Mouse (Mus musculus) midbrain, embryonic 10.5 days (tissue): ENCODE results near the gene Psmb8. TPM values are rescaled to one million over a fixed set of nuclear protein-coding genes. Genes with fewer than 3 reads are reported as not detected.
"Not testable (repeated sequence)": the region's sequence is repeated elsewhere in the genome, so short reads cannot be mapped to it uniquely, and the experiment has no call there.

ENCODE experiments used
- DNase-seq: peaks from one replicate; pipeline ENCODE4 v3.0.0-alpha.2; 2017; ENCODE audit warnings: low spot score
- H3K27ac ChIP-seq: fragments of 300-500 bp; sonication (generic); replicated peaks from 2 replicates; pipeline ENCODE4 v1.5.1; 2016; ENCODE audit warnings: mild to moderate bottlenecking
- H3K27me3 ChIP-seq: fragments of 300-500 bp; sonication (generic); 2 replicates; pipeline ENCODE4 v1.6.1; 2016; ENCODE audit warnings: low read depth, mild to moderate bottlenecking; ENCODE audit not compliant: poor library complexity, severe bottlenecking
- H3K36me3 ChIP-seq: fragments of 300-500 bp; sonication (generic); 2 replicates; pipeline ENCODE4 v1.6.1; 2016; ENCODE audit warnings: mild to moderate bottlenecking, moderate library complexity
- H3K4me1 ChIP-seq: fragments of 300-500 bp; sonication (generic); 2 replicates; pipeline ENCODE4 v1.6.1; 2016
- H3K4me3 ChIP-seq: fragments of 300-500 bp; sonication (generic); 2 replicates; pipeline ENCODE4 v1.5.1; 2016; ENCODE audit warnings: mild to moderate bottlenecking, moderate library complexity
- H3K9me3 ChIP-seq: fragments of 300-500 bp; sonication (generic); replicated peaks from 2 replicates; pipeline ENCODE4 v1.6.1; 2016; ENCODE audit warnings: mild to moderate bottlenecking
- WGBS: fragments of 180-500 bp; shearing (Covaris S2); methylation state at CpG from one replicate; pipeline ENCODE4 v1.1.7; 2016; 5-methylcytosine and 5-hydroxymethylcytosine counted together
- polyA plus RNA-seq: library from polyadenylated mRNA; unstranded; fragments of >200 nt; fragmentation: Nextera tagmentation; extraction: Ambion mirVana; gene quantifications from 2 replicates; pipeline ENCODE4 v1.2.1, GENCODE M21; 2016

Psmb8 gene
- polyA plus RNA-seq, 1 experiment from 2014 or later: 1.4 TPM

DNA sequence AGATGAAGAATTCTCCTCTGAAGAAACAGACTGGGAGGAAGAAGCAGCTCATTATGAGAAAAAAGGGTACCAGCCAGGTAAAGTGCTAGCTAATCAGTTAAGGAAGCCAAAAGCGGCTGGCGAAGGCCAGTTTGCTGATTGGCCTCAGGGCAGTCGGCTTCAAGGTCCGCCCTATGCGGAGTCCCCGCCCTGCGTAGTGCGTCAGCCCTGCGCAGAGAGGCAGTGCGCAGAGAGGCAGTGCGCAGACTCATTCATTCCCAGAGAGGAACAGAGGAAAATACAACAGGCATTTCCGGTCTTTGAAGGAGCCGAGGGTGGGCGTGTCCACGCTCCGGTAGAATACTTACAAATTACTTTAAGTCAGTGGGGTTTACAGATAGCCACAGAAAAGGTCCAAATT is 22.9 kb downstream of the Psmb8 start:
- not testable (repeated sequence) for H3K27me3 ChIP-seq, H3K36me3 ChIP-seq, H3K27ac ChIP-seq, H3K4me1 ChIP-seq, H3K4me3 ChIP-seq, DNase-seq
- peaks cover 21% of the 10 kb centered on the region for H3K9me3 ChIP-seq
- 100% methylated on average over 4 of the region's 16 CpGs for WGBS

DNA sequence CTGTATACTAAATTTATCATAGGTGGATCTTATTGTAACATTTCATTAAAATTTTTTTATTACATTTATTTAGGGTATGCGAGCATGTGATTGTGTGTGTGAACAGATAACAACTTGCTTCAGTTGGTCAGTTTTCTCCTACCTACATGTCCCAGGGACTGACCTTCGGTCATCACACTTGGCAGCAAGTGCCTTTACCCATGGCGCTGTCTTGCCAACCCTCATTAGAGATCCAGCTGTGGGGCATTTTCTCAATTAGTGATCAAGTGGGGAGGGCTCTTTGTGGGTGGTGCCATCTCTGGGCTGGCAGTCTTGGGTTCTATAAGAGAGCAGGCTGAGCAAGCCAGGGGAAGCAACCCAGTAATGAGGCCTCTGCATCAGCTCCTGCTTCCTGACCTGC is 27.3 kb downstream of the Psmb8 start:
- no peak overlapping the region for H3K4me3 ChIP-seq
- H3K36me3 ChIP-seq: no peaks in the 10 kb centered on the region
- no peaks in the 10 kb centered on the region for H3K4me1 ChIP-seq
- peaks cover 15% of the 10 kb centered on the region for H3K9me3 ChIP-seq
- no peak overlapping the region for H3K27ac ChIP-seq
- WGBS: 92% methylated on average over 3 of the region's 3 CpGs
- DNase-seq: no peak
- no peaks in the 10 kb centered on the region for H3K27me3 ChIP-seq

DNA sequence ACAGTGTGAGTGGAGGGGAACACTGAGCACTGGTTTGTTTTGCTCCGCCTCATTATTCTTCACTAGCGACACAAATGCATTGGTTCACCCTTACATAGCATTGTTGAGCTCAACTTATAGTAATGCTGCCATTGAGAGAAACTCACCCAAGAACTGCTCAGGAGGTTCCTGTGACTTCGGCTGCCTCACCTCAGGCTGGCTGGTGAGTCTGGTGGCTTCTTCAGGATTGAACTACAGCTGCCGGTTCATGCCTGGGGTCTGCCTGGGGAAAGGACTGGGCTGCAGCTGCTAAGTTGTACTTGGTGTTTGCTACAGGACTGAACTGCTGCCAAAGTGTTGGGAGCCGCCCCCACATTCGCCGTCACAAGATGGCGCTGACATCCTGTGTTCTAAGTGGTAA is 27.9 kb downstream of the Psmb8 start:
- no peak overlapping the region for H3K27ac ChIP-seq
- WGBS: 94% methylated on average over 8 of the region's 8 CpGs
- H3K36me3 ChIP-seq: no peaks in the 10 kb centered on the region
- peaks cover 15% of the 10 kb centered on the region for H3K9me3 ChIP-seq
- no peak for DNase-seq
- no peaks in the 10 kb centered on the region for H3K27me3 ChIP-seq
- H3K4me1 ChIP-seq: no peaks in the 10 kb centered on the region
- no peak overlapping the region for H3K4me3 ChIP-seq

DNA sequence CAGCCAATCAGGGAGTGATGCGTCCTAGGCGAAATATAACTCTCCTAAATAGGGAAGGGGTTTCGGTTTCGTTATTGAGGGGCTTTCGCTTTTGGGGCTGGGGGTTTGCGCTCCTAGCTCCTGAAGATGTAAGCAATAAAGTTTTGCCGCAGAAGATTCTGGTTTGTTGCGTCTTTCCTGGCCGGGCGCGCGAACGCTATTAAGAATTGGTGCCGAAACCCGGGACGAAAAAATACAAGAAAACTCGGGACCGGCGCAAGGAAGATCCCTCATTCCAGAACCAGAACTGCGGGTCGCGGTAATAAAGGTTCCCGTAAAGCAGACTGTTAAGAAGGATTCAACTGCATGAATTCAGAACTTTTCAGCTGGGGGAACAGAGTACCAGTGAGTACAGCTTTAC is 28.4 kb downstream of the Psmb8 start:
- 99% methylated on average over 15 of the region's 23 CpGs for WGBS
- H3K27ac ChIP-seq, H3K36me3 ChIP-seq, H3K4me1 ChIP-seq, DNase-seq, H3K27me3 ChIP-seq, H3K4me3 ChIP-seq: not testable (repeated sequence)
- H3K9me3 ChIP-seq: peaks cover 15% of the 10 kb centered on the region

DNA sequence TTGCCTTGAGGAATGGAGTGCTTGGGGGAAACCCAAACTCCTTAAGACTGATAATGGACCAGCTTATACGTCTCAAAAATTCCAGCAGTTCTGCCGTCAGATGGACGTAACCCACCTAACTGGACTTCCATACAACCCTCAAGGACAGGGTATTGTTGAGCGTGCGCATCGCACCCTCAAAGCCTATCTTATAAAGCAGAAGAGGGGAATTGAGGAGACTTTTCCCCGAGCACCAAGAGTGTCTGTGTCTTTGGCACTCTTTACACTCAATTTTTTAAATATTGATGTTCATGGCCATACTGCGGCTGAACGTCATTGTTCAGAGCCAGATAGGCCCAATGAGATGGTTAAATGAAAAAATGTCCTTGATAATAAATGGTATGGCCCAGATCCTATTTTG is 33.5 kb downstream of the Psmb8 start:
- H3K36me3 ChIP-seq, H3K9me3 ChIP-seq, H3K4me1 ChIP-seq, H3K4me3 ChIP-seq, DNase-seq, H3K27ac ChIP-seq, H3K27me3 ChIP-seq: not testable (repeated sequence)
- 94% methylated on average over 9 of the region's 9 CpGs for WGBS

DNA sequence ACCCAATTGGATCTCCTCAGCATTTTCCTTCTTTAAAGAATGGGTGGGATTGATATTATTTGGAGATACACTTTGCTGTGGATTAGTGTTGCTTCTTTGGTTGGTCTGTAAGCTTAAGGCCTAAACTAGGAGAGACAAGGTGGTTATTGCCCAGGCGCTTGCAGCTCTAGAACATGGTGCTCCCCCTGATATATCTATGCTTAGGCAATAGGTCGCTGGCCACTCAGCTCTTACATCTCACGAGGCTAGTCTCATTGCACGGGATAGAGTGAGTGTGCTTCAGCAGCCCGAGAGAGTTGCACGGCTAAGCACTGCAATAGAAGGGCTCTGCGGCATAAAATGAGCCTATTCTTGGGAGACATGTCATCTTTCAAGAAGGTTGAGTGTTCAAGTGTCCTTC is 34.5 kb downstream of the Psmb8 start:
- not testable (repeated sequence) for H3K4me1 ChIP-seq, H3K4me3 ChIP-seq, H3K36me3 ChIP-seq, DNase-seq, H3K27ac ChIP-seq, H3K27me3 ChIP-seq, H3K9me3 ChIP-seq
- WGBS: 82% methylated on average over 6 of the region's 7 CpGs

DNA sequence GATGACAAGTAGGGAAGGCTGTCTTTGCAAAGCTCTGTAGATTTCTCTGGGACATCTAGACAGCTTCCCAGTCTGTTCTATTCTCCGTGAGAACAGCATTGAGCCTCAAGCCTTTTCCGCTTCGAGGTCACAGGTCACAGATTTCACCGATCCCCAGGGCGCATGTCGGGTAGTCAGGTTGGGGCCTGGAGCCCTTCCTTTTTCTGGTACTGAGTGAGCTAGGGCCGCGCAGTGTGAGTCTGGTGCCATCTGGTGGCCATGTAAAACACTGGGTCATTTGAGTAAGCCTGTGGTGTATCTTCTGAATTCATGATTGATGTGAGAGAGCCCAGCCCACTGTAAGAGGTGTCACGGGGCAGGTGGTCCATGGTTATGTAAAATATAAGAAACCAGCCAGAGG is 37.4 kb downstream of the Psmb8 start:
- Histone ChIP-seq H3K36me3 (no peaks in the 10 kb centered on the region), H3K4me3 (no peak overlapping the region)
- WGBS: 61% methylated on average over 9 of the region's 9 CpGs

DNA sequence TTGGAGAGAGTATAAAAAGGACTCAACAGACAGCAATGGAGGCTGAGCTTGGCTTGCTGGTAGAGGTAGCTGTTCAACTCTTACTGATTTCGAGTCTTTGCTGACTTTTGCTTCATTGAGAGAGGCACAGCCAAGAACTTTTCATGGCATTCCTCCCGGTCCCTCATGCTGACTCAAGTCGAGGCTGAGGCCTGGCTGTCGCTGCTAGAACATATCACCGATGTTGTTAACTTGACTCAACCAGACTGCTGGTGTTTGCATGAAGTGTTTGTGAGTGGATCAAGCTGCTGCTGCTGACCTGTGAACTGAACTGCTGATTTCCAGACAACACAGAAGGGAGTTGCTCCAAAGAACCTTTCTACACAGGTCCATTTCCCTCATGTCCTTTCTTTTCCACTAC is 39.2 kb downstream of the Psmb8 start:
- Histone ChIP-seq H3K4me1 (no peaks in the 10 kb centered on the region), H3K9me3 (peaks cover 5% of the 10 kb centered on the region; the same call in 1 of the 2 replicates), H3K27ac (no peak overlapping the region), H3K27me3 (no peaks in the 10 kb centered on the region), H3K36me3 (no peaks in the 10 kb centered on the region), H3K4me3 (no peak overlapping the region)
- no peak for DNase-seq
- 86% methylated on average over 5 of the region's 5 CpGs for WGBS

More for the DNA sequence above, 37.4 kb downstream of the Psmb8 start:
- H3K4me1 ChIP-seq: no peaks in the 10 kb centered on the region
- no peaks in the 10 kb centered on the region for H3K9me3 ChIP-seq
- no peaks in the 10 kb centered on the region for H3K27me3 ChIP-seq
- peak; percentile 42 for DNase-seq
- H3K27ac ChIP-seq: no peak overlapping the region

DNA sequence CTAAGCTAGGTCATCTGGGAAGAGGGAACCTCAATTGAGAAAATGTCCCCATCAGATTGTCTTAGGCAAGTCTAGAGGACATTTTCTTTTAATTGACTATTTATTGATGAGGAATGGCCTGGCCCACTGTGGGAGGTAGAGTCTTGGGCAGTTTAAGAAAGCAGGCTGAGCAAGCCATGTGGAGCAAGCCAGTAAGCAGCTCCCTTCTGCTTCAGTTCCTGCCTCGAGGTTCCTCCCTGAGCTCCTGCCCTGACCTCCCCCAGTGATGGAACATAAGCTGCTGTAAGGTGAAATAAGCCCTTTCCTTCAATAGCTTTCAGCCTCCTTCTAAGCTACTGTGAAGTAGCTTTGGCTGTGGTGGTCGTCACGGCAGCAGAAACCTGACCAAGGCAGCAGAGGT is 40.2 kb downstream of the Psmb8 start:
- WGBS: 86% methylated on average over 3 of the region's 3 CpGs
- Histone ChIP-seq H3K27ac (no peak overlapping the region), H3K9me3 (peaks cover 6% of the 10 kb centered on the region), H3K4me1 (no peaks in the 10 kb centered on the region), H3K4me3 (no peak overlapping the region), H3K36me3 (no peaks in the 10 kb centered on the region), H3K27me3 (no peaks in the 10 kb centered on the region)
- DNase-seq: no peak

DNA sequence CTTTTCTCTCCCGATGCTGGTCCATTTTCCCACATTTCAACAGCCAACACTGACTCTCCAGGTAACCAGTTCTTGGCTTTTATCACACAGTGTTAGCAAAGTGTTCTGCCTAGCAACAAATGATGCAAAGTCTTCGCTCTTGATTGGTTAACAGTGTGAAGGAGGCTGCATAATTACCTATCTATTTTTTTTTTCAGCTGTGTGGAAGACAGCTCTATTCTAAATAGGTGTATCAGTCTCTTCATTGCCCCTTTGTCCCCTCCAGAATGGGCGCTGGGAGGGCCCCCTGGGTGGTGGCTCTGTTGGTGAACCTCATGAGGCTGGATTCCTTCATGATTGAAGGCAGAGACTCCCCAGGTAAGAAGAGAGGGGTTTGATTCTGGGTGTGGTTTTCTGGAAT is 41.2 kb downstream of the Psmb8 start, which contains the start of gene H2-Ob:
H2-Ob (plus strand) TSS at position 198 of the 400 bp plus-strand sequence.
- no peak within 1 kb of the TSS for H3K4me3 ChIP-seq
- 64% methylated on average over 3 of the region's 3 CpGs for WGBS
- H3K27me3 ChIP-seq: no peaks in the 10 kb centered on the region
- DNase-seq: no peak
- no peaks in the 10 kb centered on the region for H3K36me3 ChIP-seq
- no peak within 1 kb of the TSS for H3K27ac ChIP-seq
- H3K4me1 ChIP-seq: no peaks in the 10 kb centered on the region
- peaks cover 6% of the 10 kb centered on the region for H3K9me3 ChIP-seq

DNA sequence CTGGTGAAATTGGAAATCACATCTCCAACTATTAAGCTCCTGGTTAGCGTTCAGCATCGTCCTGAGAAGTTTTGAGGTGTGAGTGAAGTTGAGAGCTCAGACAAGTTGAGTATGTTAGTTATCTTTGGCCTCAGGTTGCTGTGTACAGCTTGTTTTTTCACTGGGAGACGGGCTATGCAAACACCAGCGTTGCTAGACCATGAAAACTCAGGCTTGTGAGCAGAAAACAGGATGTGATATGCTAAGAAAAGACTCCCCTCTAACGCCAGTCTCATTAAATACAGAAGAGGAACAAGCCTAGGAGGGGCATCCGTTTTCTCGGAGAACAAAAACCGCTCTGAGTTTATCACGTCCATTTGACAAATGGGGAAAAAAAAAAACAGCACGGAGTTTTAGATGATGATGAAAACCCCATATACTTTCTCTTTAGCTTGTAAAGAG is 42.1 kb downstream of the Psmb8 start:
- 78% methylated on average over 10 of the region's 10 CpGs for WGBS
- no peaks in the 10 kb centered on the region for H3K27me3 ChIP-seq
- no peak overlapping the region for H3K27ac ChIP-seq
- no peaks in the 10 kb centered on the region for H3K4me1 ChIP-seq
- no peaks in the 10 kb centered on the region for H3K36me3 ChIP-seq
- no peak for DNase-seq
- peaks cover 6% of the 10 kb centered on the region for H3K9me3 ChIP-seq
- H3K4me3 ChIP-seq: no peak overlapping the region

DNA sequence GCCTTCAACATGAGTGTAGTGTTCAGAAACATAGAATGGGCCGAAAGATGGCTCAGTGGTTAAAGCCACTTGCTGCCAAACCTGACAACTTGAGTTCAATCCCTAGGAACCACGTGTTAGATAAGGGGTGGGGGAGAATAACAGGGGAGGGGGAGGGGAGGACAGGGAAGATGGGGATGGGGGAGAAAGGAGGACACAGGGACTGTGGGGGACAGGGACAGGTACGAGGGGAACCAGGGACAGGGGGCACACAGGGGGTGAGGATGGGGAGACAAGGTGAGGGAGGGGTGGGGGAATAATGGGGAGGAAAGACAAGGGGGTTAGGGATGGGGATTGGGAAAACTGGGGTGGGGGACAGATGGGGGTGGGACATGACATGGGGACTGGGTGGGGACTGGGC is 42.8 kb downstream of the Psmb8 start:
- DNase-seq: no peak
- Histone ChIP-seq H3K9me3 (peaks cover 6% of the 10 kb centered on the region), H3K27me3 (no peaks in the 10 kb centered on the region), H3K36me3 (no peaks in the 10 kb centered on the region), H3K27ac (no peak overlapping the region), H3K4me3 (no peak overlapping the region), H3K4me1 (no peaks in the 10 kb centered on the region)
- WGBS: 66% methylated on average over 3 of the region's 3 CpGs

DNA sequence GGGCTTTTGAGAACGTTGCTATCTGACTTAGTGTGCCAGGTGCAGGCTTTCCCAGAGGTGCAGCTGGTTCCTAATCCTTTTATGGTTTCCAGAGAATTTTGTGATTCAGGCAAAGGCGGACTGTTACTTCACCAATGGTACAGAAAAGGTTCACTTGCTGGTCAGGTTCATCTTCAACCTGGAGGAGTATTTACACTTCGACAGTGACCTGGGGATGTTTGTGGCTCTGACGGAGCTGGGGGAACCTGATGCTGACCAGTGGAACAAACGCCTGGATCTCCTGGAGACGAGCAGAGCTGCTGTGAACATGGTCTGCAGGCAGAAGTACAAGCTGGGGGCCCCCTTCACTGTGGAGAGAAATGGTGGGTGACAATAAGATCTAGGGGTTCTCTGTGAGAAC is 43.4 kb downstream of the Psmb8 start:
- H3K36me3 ChIP-seq: no peaks in the 10 kb centered on the region
- WGBS: 84% methylated on average over 6 of the region's 6 CpGs
- no peak overlapping the region for H3K4me3 ChIP-seq
- H3K27ac ChIP-seq: no peak overlapping the region
- H3K9me3 ChIP-seq: peaks cover 6% of the 10 kb centered on the region
- H3K27me3 ChIP-seq: no peaks in the 10 kb centered on the region
- no peak for DNase-seq
- H3K4me1 ChIP-seq: no peaks in the 10 kb centered on the region

DNA sequence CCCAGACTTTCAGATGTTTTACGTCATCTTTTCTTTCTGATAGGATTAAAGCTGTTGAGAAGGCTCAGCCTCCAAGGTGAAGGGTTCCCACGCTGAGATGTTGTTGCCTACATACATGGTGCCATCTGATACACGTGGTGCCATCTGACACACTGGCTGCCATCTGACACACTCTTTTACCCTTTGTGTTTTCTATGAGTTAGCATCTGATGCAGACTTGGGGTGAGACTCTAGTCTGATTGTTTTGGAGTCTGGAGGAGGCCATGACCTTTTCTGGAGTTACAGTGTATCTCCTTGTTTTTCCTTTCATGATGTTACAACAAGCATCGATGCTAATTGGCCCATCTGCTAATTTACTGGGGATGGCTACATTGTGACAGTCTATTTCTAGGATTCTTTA is 47.1 kb downstream of the Psmb8 start:
- Histone ChIP-seq H3K27me3 (no peaks in the 10 kb centered on the region), H3K36me3 (no peaks in the 10 kb centered on the region)
- no peak for DNase-seq

More for the DNA sequence above, 47.1 kb downstream of the Psmb8 start:
- Histone ChIP-seq H3K4me3 (no peak overlapping the region), H3K4me1 (peaks cover 5% of the 10 kb centered on the region; the same call in 1 of the 2 replicates), H3K27ac (no peak overlapping the region), H3K9me3 (peaks cover 6% of the 10 kb centered on the region)
- WGBS: 82% methylated on average over 4 of the region's 4 CpGs
